Mouse (Mus musculus): ENCODE measurements around the gene Grem1.

The Grem1 gene

DNA sequence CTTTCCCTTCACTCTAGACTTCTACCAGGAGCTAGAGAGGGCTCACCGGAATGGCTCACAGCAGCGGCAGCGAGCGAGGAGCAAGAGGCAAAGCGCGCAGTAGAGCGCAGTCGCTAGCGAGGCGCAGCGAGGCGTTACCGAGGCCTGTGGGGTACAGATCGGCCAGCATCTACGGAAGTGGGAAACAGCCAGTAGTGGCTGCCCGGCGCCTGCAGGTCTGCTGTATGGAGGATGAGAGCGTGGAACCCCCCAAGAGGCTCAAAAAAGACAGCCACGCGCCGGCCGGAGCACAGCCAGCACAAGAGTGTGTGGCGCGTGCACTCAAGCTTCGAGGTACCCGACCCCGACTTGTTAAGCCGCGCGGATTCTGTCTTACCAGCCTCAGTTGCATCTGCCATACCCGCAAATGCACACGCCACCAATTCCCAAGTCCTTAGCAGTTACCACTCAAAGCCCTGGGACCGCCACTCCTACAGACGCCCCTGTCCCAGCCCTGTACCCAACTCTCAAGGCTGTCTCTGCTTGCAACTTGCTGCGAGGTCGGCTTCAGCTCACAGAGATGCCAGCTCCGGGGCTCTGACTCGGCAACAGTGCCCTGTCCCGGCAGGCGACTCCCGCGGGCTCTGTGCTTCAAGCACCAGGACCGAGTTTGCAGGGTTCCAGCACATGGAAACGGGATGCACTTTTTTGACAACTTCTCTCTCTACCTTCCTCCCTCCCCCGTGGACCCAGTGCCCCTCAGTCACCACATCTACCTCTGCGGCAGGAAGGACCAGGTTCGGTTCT lies 728 bp downstream of the Grem1 start:
- peak; percentile 67 for DNase-seq (ENCODE audit: low spot score)

DNA sequence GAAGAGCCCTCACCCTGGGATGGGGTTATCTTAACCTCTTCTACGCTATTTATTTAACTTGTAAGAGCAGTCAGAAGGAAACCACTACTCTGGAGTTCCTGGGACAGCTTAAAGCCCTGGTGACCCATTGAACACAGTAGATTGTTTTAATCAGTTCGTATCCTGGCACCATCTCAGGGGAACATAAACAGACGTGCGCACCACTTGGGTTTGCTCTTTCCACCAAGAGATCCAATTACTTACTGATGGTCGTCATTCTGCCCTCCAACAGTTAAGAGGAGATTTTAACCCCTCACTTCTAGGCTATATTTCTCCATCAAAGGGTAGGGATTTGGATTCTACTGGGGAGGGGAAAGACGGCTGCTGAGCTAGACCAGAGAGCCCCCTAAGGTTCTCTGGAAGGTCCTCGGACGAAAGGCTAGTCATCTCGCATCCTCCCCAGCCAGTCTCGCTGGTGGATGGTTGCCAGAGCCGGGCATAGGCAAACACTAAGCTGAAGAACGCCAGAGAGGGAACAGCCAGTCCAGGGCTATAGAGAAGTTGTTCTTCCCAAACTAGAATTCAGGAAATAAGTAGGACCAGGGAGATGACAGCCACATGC lies 1.4 kb downstream of the Grem1 start:
- DNase-seq (ENCODE audit: low spot score), result peak; percentile 42

DNA sequence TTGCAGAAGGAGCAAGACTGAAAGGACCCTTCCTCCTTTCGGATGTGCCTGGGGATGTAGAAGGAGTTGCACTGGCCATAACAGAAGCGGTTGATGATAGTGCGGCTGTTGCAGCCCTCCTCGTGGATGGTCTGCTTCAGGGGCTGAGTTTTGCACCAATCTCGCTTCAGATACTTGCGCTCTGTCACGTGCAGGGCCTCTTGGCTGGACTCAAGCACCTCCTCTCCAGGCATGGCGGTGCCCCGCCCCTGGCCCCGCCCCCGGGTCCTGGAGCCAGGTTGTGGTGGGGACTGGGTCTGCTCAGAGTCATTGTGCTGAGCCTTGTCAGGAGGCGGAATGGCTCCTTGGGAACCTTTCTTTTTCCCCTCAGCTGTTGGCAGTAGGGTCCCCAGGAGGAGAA lies 8.7 kb downstream of the Grem1 start:
- no peak for DNase-seq (ENCODE audit: low spot score)

DNA sequence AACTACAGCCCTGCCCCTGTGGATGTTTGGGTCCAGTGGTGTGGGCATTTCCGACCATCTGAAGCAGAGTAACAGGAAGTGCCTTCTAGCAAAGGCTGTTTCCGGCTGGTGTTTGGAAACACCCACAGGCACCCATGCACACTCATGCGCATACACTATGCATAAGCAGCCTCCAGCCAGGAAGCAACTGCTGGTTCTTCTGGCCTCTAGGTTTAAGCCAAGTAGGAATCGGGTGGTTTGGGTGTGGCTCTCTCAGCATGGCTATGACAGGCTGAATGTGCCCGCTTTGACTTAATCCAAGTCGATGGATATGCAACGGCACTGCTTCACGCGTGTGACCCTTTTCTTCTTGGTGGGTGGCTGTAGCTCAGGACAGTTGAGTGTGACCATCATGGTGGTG lies 9.1 kb downstream of the Grem1 start:
- DNase-seq (ENCODE audit: low spot score), result no peak

DNA sequence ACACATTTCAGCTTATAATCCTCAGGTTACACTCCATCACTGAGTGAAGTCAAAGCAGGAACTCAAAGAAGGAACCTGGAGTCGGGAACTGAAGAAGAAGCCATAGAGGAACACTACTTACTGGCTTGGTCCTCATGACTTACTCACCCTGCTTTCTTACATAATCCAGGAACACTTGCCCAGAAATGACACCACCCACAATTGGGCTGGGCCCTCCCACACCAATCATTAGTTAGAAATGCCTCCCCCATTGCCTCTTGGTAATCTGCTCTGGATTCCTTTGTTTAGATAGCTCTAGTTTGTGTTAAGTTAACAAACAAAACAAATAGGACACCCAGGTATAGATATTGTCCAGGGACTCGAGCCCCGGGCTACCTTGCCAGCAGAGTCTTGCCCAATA lies 29.9 kb downstream of the Grem1 start:
- DNase-seq (ENCODE audit: low spot score), result no peak

DNA sequence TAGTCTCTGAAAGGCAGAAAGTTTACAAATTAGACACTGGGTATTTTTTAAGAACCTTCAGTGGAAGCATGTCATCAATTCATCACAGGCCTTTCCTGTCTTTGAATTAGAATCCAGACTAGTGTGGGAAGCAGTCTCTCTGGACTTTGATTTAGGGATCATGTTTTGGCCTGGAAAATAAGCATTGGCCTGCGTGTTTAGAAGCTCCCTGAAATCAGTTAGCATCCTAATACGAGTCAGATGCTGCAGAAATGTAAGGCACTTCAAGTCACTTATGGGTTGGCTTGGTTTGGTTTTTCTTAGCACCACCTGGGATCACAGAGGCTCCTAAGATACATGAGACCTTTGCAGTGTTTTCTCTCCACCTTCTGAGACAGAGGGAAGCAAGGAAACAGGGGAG lies 43.6 kb downstream of the Grem1 start:
- no peak for DNase-seq (ENCODE audit: low spot score)

DNA sequence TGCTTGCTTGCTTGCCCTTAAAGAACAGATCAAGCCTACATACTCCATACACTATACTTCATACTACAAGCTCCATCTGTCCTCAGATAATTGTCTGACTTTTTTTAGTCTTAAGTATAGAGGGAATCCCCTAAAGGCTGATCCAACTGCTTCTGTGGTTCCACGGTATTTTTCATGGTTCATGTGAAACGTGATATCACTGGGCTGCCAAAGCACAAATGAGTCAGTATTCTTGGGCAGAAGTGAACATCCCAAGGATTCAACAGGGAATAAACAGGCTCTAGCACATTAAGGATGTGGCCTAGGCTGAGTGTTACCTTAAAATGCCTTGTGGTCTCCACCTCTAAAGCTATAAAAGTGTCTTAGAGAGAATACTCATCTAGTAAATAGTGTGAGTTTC lies 45.0 kb downstream of the Grem1 start:
- no peak for DNase-seq (ENCODE audit: low spot score)

DNA sequence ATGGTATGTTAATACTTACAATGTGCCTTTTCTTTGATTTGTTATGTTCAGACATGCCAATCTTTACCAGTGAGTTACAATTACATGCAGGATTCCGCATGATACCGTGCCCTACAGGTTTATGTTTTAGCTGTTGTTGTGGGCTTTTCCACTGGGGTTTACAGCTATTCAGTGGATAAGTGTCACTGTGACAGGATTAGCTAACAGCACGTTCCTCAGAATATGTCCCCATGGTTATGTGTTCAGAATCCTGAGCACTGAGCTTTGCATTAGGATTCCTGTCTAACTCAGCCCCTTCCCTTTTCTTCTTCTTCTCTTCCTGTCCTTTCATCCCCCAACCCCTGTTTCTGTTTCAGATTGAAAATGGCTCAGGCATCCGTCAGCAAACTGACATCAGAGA lies 50.9 kb downstream of the Grem1 start:
- DNase-seq (ENCODE audit: low spot score), result no peak

DNA sequence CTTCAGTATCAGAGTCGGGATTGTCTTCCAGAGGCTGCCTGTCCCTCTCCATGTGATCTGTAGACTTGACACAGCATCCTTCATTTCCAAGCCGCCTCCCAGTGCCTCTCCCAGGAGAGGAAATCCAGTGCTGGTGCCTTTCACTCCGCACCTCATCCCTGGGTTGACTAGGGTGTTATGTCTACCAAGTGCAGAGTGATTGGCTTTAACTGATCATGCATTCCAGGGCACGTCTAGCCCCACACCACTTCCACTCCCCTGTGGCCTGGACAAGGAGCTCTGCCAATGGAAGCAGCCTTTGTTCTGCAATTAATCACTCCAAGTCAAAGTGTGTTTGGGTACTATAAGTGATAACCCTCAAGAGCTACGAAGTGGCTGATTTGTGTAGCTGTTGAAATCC lies 56.9 kb downstream of the Grem1 start:
- DNase-seq (ENCODE audit: low spot score), result no peak

DNA sequence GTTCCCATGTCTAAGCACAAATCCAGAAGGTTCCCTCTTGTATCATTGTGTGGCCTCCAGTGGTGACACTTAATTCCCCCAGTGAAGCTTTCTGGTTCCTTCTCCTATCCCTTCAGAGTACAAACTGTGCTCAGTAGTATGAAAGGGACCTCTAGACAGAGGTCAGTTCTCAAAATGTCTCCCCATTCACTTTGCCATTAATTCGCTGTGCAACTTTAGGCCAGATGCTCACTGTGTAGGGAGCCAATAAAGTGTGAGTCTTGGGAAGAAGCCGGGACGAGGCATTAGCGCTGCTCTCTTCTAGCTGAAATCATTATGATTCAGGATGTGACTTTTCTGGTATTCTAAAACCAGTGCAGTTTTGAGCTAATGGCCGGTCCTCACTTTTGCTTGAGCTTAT lies 61.8 kb downstream of the Grem1 start:
- no peak for DNase-seq (ENCODE audit: low spot score)

DNA sequence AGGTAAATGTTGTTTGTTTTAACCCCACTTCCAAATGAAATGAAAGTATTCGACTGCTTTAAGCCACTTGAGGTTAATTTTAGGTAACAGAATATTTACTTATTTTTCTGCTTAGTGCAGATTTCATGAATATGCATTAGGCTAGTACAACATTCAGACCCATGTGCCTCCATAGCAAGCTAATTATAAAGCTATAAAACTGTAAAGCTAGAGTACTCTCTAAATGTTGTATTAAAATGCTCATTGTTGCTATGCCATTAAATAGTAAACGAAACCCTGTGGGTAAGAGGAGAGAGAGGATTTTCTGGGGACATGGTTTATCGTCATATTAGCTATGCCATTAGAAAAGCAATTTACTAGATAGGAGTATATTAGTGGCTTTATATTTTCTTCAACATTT lies 62.2 kb downstream of the Grem1 start:
- no peak for DNase-seq (ENCODE audit: low spot score)

All from embryo, embryonic 10.5 days (tissue).